Mouse (Mus musculus): ENCODE results near the gene Prox2.

DNA sequence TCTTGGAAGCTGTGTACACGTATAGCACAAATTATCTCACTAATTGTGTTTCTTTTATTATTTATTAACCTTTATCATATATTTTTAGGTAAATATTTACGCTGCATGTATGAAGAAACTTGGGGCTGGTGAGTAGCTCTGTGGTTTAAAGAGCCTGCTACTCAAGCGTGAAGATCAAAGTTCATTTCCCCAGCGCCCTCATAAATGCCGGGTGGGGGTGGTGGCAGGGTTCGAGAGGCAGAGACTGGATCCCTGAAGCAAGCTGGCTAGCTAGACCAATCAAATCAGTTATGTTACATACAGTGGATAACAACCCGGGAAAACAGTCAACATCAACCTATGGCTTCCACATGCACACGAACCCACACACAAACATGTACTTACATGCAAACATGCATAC, 7.5 kb downstream of the Prox2 start:
- TF ChIP-seq POLR2A (IDR thresholded peaks at IDR 0.05; ENCODE audit: control insufficient read depth, extremely low read depth, insufficient read depth, low read length, poor library complexity) (no peak), CTCF (IDR thresholded peaks at IDR 0.05; ENCODE audit: borderline replicate concordance, control insufficient read depth, extremely low read depth, insufficient read depth, low read length, poor library complexity) (no peak)
